Mouse (Mus musculus): Measurements from ENCODE around the gene Tlk1.
"Not testable (repeated sequence)": the region's sequence is repeated elsewhere in the genome, so short reads cannot be mapped to it uniquely, and the experiment has no call there.

Tlk1 gene

GRCm38 (mm10) chr2:70835209-70835608 is 9.7 kb upstream of the Tlk1 start:
- DNase-seq (ENCODE audit: low read depth in 1 of 2, low spot score in 2 of 2), result no peak

GRCm38 (mm10) chr2:70833261-70833660 is 7.7 kb upstream of the Tlk1 start:
- DNase-seq (ENCODE audit: low read depth in 1 of 2, low spot score in 2 of 2), result no peak

GRCm38 (mm10) chr2:70831709-70832350 is 6.3 kb upstream of the Tlk1 start:
- DNase-seq (ENCODE audit: low read depth in 1 of 2, low spot score in 2 of 2), result no peak

GRCm38 (mm10) chr2:70830683-70831082 is 5.2 kb upstream of the Tlk1 start:
- DNase-seq (ENCODE audit: low read depth in 1 of 2, low spot score in 2 of 2), result no peak

GRCm38 (mm10) chr2:70829946-70830610 is 4.5 kb upstream of the Tlk1 start:
- DNase-seq (ENCODE audit: low read depth in 1 of 2, low spot score in 2 of 2), result no peak

- no peak for DNase-seq (ENCODE audit: low read depth in 1 of 2, low spot score in 2 of 2)
Measured at GRCm38 (mm10) chr2:70827780-70828179, 2.3 kb upstream of the Tlk1 start.

GRCm38 (mm10) chr2:70826436-70827230 is 1.1 kb upstream of the Tlk1 start:
- no peak for DNase-seq (ENCODE audit: low read depth in 1 of 2, low spot score in 2 of 2)

GRCm38 (mm10) chr2:70824838-70825370 is 624 bp downstream of the Tlk1 start:
- peak; percentile 39 to 57 for DNase-seq (ENCODE audit: low read depth in 1 of 2, low spot score in 2 of 2)

- no peak for DNase-seq (ENCODE audit: low read depth in 1 of 2, low spot score in 2 of 2)
Measured at GRCm38 (mm10) chr2:70823926-70824800, 1.4 kb downstream of the Tlk1 start.

GRCm38 (mm10) chr2:70823434-70823833 is 2.1 kb downstream of the Tlk1 start:
- DNase-seq (ENCODE audit: low read depth in 1 of 2, low spot score in 2 of 2), result no peak

- no peak for DNase-seq (ENCODE audit: low read depth in 1 of 2, low spot score in 2 of 2)
Measured at GRCm38 (mm10) chr2:70816939-70817338, 8.6 kb downstream of the Tlk1 start.

GRCm38 (mm10) chr2:70816016-70816415 is 9.5 kb downstream of the Tlk1 start:
- no peak for DNase-seq (ENCODE audit: low read depth in 1 of 2, low spot score in 2 of 2)

GRCm38 (mm10) chr2:70813608-70814007 is 11.9 kb downstream of the Tlk1 start:
- no peak for DNase-seq (ENCODE audit: low read depth in 1 of 2, low spot score in 2 of 2)

GRCm38 (mm10) chr2:70811476-70811875 is 14.1 kb downstream of the Tlk1 start:
- no peak for DNase-seq (ENCODE audit: low read depth in 1 of 2, low spot score in 2 of 2)

- no peak for DNase-seq (ENCODE audit: low read depth in 1 of 2, low spot score in 2 of 2)
Measured at GRCm38 (mm10) chr2:70809921-70810320, 15.6 kb downstream of the Tlk1 start.

GRCm38 (mm10) chr2:70808681-70809080 is 16.8 kb downstream of the Tlk1 start:
- no peak for DNase-seq (ENCODE audit: low read depth in 1 of 2, low spot score in 2 of 2)

- DNase-seq (ENCODE audit: low read depth in 1 of 2, low spot score in 2 of 2), result not testable (repeated sequence)
Measured at GRCm38 (mm10) chr2:70807678-70808077, 17.9 kb downstream of the Tlk1 start.

- DNase-seq (ENCODE audit: low read depth in 1 of 2, low spot score in 2 of 2), result no peak
Measured at GRCm38 (mm10) chr2:70806020-70806419, 19.5 kb downstream of the Tlk1 start.

- not testable (repeated sequence) for DNase-seq (ENCODE audit: low read depth in 1 of 2, low spot score in 2 of 2)
Measured at GRCm38 (mm10) chr2:70803696-70804095, 21.8 kb downstream of the Tlk1 start.

- no peak for DNase-seq (ENCODE audit: low read depth in 1 of 2, low spot score in 2 of 2)
Measured at GRCm38 (mm10) chr2:70802658-70803057, 22.9 kb downstream of the Tlk1 start.

- no peak for DNase-seq (ENCODE audit: low read depth in 1 of 2, low spot score in 2 of 2)
Measured at GRCm38 (mm10) chr2:70801543-70801942, 24.0 kb downstream of the Tlk1 start.
